Mouse (Mus musculus): ENCODE results near the gene Aff1.

The Aff1 gene

DNA sequence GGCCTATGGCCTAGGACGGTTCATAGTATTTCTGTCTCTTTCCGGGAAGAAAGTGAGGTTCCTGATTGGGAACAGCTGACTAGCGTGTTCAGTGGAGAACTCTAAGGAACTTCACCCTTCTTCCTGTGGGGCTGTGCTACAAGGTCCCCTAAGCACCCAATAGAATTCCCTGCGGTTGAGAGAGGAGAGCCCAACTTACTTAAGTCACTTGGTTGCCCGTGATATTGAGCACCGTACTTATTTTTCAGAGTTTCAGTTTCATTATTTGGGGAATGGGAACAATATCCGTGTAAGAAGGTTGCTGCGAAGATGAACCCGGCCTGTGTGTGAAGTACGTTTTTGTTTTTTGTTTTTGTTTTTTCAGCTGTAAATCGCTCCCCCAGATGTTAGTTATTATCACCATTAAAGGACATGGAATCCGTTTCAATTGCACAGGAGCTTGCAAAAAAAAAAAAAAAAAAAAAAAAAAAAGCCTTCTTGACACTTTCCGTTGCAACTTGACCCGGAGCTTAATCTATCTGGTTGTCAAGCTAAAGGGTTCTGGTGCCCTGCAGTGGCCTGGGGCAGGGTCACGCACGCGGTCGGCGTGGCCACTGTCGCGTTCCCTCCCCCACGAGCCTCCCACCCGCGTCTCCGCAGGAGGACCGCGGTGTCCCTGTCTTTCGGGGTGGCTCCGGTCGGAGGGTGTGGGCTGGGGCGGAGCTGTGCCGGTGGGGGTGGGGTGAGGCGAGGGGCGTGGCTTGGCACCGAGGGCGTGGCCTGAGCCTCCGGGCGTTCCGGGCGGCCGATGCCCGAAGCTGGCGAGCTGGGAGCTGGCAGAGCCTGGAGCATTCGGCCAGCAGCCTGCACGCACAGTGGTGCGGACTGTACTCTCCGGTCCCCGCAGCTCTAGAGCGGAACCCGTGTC is at the start of gene Aff1:
Aff1 (plus strand) TSS at position 751 of the 907 bp plus-strand sequence.
- 6% methylated on average over 50 of the region's 50 CpGs for WGBS

DNA sequence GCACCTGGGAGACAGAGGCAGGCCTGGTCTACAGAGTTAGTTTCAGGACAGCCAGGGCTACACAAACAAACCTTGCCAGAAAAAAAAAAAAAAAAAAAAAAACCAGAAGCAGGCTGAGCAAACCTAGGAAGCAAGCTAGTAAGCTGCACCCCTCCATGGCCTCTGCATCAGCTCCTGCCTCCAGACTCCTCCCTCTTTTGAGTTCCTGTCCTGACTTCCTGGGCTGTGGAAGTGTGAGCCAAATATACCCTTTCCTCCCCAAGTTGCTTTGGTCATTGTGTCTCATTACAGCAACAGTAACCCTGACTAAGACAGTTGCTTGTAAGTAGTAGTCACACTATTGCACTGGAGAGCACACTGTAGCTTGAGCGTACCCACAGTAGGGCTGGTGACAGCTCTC is 48.0 kb upstream of the Aff1 start:
- 97% methylated on average over 1 of the region's 1 CpGs for WGBS

DNA sequence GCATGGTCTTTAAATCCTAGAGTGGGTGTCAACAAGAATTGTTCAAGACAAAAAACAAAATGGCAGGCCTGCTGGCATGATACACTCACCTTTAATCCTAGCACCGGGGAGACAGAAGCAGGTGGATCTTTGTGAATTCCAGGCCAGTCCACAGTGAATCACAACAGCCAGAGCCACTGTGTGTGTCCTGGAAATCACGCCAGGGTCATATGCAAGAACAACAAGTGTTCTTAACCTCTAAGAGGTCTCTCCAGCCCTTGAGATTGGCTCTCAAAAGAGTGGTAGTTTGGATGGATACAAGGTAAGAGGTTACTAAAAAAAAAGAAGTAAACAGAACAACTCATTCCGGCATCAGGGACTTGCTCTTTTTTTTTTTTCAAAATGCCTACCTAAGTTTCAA is 44.9 kb upstream of the Aff1 start:
- 88% methylated on average over 3 of the region's 3 CpGs for WGBS

DNA sequence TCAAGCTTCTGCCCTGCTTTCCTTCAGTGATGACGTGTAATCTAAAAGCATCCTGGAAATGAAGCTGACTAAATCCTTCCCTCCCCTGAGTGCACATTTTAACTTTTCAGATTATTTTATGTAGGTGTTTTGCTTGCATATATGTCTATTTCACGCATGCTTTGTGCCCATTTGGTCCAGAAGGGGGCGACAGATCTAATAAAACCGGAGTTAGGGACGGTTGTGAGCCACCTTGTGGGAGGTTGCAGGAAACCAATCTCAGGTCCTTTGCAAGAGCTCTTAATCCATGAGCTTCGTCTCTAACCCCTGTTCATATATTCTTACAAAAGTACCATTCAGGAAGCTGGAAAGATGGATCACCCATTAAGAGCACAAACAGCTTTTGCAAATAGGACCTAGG is 37.9 kb upstream of the Aff1 start:
- WGBS: 36% methylated on average over 6 of the region's 6 CpGs

DNA sequence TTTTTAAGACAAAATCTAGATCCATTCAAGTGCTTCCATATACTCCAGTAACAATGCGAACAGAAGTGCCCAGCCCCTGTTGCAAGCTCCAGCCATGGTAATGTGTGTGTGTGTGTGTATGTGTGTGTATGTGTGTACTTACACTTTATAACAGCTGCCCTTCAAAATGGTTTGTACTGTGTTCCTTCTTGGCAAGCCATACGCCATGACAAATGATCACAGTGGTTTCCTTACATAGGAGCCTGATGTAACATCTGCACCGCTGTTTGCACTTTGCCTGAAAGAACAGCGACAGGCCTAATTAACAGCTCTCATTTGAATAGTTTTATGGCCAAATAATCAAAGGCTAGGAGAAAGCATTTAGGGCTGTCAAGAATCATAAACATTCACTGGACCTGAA is 37.4 kb upstream of the Aff1 start:
- WGBS: 66% methylated on average over 4 of the region's 4 CpGs

DNA sequence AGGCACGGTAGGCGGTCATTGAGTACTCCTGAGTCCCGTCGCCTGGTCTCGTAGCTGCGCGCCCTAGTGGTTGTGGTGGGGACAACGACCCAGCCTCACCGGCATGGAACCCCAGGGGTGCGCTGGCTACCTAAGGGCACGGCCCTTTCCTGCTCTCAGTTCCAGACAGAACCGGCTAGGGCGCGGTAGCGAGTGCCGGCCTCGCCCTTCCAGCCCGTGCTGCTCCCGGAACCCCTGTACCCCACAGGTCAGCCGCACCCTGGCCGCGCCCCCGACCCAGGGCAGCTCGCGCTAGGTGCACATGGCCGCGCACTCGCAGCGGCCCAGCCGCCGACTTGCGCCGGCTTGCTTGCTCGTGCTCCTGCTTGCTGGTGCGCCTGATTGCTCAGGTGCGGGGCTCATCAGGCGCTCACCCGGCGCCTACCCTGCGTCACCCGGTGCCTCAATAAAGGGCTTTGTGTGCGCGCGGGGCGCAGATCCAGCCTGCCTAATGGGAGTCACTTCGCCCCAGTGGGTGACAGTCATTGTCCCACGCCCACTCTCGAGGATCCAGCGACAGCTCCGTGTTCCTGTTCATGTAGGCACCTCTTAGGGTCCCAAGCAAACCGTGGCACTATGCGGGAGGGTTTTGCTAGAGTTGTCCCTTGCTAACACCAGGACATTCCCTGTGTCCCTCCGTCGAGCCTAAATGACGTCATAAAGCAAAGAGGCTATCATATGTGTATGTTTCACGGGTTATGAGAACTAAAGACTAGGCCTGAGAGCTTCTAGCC is 36.6 kb upstream of the Aff1 start, which contains the start of gene 1700016H13Rik:
1700016H13Rik (minus strand) TSS at position 665 of the 773 bp plus-strand sequence.
- 4% methylated on average over 54 of the region's 56 CpGs for WGBS

DNA sequence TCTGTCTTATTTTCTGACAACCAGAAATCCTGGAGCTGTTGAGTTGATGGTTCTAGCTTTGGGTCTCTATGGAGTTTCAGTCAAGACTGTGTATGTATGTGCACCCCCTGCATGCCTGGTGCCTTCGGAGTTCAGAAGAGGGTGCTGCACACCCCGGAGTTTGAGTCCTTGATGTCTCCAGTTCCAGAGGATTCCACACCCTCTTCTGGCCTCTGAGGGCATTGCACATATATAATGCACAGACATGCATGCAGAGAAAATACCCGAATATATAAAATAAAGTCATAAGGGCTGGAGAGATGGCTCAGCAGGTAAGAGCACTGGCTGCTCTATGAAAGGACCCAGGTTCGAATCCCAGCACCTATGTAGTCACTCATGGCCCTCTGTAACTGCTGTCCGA is 33.3 kb upstream of the Aff1 start:
- WGBS: 62% methylated on average over 5 of the region's 5 CpGs

DNA sequence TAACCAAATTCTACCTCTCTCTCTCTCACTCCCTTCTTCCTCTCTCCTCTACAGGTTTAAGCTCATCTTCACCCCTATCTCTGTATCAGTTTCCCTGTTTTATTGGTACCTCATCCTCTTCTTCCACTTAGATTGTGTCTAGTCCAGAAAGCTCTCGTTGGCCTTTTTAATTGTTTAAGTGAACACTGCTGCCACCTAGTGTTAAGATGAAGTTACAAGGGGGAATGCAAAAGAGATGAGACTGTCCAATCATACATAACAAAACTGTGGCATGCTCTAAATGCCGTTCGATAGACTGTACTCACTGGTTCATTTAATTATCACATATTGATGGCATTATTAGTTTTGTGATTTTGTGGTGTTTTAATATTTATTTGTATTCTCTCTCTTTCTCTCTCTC is 32.6 kb upstream of the Aff1 start:
- WGBS: 18% methylated on average over 3 of the region's 3 CpGs

DNA sequence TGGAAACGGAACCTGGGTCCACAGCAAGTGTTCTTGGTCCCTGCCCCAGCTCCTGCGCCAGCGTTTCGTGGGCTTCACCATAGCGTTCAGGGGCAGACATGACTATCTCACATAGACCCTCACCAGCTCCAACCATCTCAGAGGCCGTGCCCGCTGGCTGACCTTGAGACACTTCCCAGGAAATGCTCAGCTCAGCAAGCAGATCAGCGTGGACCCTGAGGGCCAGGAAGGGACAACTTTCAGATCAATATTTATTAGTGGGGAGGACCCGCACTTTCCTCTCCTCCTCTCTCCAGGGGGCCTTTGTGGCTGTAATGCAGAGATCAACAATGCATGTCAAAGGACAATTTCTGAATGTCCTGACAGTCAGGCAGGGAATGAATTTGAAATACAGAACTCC is 27.2 kb upstream of the Aff1 start:
- 86% methylated on average over 9 of the region's 9 CpGs for WGBS

DNA sequence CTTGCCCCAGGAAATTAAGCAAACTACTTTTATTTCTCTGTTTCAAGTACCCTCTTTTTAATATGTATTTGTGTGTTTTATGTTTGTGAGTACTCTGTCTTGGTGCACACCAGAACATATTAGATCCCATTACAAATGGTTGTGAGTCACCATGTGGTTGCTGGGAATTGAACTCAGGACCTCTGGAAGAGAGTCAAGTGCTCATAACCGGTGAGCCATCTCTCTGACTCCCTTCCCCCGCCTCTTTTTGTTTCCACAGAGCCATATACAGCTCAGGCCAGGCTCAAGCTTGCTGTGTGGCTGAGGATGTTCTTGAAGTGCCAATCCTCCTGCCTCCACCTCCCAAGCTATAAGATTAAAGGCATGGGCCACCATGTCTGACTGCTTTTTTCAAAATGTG is 26.3 kb upstream of the Aff1 start:
- WGBS: 85% methylated on average over 2 of the region's 2 CpGs

DNA sequence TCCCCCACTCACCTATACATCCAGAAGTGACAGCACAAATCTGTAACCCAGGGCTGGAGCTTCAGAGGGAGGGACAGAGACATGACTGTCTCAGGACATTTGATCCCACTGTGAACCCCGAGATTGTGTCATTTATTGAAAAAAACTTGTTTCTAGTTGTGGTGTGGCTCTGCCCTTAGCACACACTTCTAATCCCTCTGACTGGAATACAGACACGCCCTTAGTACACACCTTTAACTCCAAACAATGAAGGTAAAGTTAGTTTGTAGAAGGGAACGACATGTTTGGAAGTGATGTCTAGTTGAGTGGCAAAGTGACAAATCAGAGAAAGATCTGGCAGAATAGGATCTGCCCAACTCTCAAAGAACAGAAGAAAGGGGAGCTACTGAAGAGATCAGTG is 20.3 kb upstream of the Aff1 start:
- WGBS: 88% methylated on average over 3 of the region's 3 CpGs

DNA sequence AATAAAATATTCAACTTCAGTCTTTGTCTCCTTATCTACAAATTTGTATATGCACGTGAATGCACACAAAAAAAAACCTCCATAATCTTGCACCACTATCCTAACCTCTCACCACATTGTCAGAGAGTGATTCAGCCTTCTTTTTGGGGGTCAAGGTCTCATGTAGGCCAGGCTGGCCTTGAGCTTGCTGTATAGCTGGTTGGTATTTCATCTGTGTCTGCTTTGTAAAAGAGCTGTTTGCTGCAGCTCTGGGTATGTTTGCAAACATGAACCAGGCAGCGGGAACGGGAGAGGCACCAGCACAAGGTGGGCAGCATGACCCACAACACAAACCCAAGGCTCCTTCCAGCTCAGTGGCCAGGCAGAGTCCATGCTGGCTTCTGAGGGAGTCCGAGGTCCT is 18.6 kb upstream of the Aff1 start:
- 87% methylated on average over 4 of the region's 4 CpGs for WGBS

DNA sequence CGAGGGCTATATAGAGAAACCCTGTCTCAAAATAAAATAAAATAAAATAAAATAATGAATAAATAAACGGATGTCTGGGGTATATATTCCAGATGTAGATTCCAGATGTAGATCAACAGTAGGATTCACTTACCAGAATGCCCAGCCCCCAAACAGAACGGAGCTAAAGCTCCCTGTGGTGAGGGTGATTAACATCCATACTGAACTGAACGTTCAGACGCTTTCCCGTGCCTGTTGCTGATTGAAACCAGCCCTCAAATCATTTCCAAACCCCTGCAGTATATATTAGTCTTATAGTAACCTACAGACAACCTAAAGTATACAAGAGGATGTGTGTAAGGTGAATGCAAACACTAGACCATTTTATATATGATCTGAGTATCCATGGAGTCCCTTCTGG is 17.7 kb upstream of the Aff1 start:
- 67% methylated on average over 6 of the region's 6 CpGs for WGBS

DNA sequence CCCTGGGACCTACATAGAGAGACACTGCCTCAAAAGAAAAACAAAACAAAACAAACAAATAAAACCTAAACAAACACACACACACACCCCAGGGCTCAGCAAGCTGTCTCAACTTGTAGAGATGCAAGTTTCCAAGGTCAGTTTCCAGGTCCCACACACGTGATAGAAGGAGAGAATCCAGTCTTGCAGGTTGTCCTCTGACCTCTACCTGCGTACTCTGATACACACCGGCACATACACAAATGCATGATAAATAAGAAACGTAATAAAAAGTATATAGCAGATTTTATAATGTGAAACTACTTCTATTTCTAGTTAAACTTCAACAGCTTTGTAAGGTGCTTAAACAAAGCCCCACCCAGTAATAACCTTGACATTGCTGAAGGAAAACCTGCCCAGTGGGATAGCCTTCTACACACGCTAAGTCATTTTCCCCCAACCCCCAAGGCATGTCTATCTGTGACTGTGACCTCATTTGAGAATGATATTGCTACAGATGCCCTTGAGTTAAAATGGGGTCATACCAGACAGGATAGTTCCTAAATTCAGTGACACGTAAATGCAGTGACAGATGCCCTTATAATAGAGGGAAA is 15.8 kb upstream of the Aff1 start:
- 91% methylated on average over 6 of the region's 6 CpGs for WGBS

DNA sequence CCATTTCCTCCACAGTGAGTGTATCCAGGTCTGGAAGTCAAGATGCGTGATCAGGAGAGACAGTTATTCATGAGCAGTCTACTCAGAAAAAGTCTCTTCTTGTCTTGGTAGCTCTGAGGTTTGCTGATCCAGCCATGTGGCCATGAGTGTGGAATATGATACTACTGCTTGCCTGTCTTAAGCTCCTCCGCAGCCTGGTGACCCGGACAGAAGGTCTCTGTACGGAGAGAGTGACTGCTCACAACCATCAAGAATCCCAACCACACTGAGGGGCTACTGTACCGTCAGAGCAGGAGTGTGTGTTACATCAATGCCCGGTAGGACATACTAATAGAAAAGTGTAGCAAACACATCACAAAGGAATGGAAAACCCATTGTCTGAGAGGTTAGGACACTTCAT is 14.3 kb upstream of the Aff1 start:
- 88% methylated on average over 6 of the region's 6 CpGs for WGBS

DNA sequence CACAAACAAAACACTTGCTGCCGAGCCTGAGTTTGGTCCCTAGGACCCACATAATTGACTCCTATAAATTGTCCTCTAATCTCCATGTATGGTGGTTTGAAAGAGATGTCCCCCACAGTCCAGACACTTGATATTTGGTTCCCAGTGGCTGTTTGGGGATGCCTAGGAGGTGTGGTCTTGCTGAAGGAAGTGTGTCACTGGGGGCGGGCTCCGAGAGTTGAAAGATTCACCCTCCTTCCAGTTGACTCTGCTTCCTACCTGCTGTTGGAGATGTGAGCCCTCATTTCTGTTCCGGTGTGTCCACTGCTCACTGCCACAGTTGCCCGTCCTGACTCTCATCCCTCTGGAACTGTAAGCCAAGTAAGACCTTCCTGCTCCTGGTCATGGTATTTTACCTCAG is 13.2 kb upstream of the Aff1 start:
- WGBS: 94% methylated on average over 5 of the region's 5 CpGs

DNA sequence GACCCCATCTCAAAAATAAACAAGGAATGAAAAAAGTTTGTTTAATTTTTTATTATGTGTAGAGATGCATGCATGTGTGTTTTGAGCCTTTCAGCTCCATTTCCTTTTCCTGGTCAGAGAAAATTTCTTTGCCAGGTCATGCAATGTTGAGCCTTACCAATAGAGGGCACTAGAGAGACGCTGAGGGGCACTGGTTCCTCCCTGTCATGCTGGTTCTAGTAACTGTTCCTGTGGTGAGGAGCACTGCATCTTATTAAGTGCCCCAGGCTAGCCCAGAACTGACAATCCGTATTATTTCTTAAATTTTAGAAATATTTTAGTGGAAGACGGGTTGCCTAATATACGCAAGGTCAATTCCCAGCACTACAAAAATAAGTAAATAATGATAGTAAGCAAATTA is 11.8 kb upstream of the Aff1 start:
- WGBS: 57% methylated on average over 4 of the region's 4 CpGs

DNA sequence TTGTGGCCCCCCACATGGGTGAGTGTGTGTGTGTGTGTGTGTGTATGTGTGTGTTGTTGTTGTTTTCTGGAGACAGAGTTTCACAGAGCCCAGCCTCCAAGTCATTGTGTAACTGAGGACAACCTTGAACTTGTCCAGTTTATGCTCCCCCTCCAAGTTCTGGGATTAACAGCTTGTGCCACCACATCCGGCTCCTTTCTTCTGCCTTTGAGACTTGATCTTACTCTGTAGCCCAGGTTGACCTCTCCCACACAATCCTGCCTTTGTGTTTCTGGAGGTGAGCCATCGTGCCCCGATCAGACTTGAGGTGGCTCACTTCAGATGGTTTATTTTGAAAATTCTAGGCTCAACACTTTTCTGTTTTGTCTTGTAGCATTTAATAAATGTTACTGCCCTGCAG is 10.3 kb upstream of the Aff1 start:
- 75% methylated on average over 3 of the region's 3 CpGs for whole genome bisulfite sequencing

DNA sequence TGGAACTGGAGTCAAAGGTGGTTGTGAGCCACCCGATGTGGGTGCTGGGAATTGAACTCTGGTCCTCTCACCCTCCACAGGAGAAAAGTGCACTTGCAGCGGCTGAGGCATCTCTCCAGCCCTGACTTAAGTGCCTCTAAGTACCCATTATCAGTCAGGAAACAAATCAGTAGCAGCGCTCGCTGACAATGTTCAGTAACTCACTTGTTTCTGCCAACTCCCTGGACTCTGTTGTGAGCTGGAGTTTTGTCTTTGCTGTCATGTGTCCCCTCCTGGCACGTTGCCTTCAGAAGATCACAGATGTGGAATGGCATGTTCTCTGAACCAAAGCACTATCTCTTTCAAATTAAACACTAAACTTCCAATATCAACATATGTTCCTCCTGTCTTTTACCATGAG is 2.5 kb upstream of the Aff1 start:
- 87% methylated on average over 5 of the region's 5 CpGs for WGBS

DNA sequence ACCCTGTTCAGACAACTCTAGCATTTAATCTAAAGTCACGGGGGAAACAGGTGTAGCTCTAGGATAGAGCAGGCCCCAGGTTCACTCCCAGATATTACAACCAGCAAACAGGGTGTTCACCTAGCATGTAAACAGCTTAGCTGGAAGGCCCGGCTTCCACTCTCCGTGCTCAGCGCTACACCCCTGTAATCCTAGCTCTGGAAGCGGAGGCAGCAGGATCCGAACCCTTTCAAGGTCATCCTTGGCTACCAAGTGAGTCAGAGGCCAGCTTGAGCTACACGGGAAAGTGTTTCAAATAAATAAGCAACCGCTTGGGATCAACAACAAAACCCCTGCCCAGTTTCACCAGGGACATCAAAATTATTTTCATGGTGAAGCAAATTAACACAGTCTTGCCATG is 2.0 kb upstream of the Aff1 start:
- 95% methylated on average over 8 of the region's 8 CpGs for WGBS

DNA sequence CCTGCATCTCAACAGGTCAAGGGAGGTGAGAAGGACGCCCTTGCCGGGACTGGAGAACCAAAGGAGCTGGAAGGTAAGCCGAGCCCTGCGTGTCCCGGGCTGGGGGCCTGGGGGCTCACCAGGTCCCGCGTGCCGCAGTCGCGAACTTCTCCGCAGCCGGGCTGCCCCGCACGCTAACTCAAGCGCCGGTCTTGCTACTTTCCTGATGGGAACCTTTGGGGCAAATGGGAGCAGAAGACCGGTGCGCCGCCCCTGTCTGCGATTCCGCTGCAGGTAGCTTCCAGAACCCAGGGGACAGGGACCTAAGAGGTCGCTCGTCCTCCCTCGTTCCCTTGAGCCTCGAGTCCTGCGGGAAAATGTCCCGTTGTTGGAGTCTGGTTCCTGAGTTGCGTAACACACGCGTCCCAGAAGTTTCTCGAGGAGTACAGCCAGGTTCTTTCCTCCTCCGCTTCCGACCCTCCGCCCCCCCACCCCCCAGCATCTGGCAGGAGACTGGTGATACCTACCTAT is 412 bp downstream of the Aff1 start:
- under 1% methylated on average over 34 of the region's 34 CpGs for whole genome bisulfite sequencing

DNA sequence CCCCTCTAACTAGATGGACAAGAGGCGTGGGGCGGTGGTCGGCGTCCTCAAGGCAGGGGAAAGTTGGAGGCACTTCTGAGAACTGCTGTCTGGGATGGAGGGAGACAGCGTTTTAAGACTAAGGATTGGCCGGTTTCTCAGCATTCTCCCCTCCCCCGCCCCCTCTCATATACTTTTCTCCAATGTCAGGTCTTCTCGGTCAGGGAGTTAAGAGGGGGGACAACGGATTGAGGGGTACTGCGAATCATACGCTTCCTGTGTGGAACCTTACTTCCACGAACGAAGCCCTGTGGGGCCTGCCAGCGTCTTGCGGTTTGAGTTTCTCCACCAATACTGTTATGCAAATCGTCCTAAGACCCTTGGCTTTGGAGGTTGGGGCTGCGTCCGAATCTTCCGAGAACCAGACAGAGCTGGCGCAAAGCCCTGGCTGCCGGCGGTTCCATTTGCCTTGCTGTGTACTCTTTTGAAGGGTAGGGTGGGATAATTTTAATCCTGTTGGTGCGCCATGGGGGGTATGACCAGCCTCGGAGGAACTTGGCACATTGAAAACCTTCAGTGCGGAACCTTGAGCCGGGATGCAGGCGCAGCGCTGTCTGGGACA is 967 bp downstream of the Aff1 start:
- 3% methylated on average over 28 of the region's 28 CpGs for WGBS
